Mouse (Mus musculus): ENCODE data around the gene Dars2.

DNA sequence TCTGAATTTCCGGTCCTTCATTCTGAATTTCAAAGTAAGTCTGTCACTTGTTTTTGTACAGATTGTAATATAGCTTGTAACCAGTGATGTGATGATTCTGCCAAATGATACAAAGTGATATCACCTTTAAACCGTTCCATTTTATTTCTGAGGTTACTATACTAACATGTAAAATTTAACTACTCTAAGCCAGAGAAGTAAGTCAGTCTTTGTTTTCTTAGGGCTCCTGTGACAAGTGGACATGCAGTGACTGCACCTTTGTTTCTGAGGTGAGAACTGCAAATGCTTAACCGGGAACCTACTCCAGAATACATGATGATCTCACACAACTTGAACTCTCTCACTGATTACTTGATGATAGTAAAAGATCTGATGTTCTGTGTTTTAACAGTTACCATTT is 32.5 kb downstream of the Dars2 start:
- TF ChIP-seq CTCF (IDR thresholded peaks at IDR 0.05; ENCODE audit: control insufficient read depth, insufficient read depth, low read length) (no peak), POLR2A (IDR thresholded peaks at IDR 0.05; ENCODE audit: borderline replicate concordance, control insufficient read depth, low read depth, low read length) (no peak)
